Mouse (Mus musculus) bone marrow, adult 2 months (tissue): ENCODE data around the gene Lamp1.

Source experiments
- CTCF ChIP-seq: fragments of 200-500 bp; IDR thresholded peaks from 2 replicates; pipeline ENCODE4 v1.5.1; 2011; ENCODE audit warnings: low read length, control low read depth; ENCODE audit not compliant: control insufficient read depth, insufficient read depth
- POLR2A ChIP-seq: fragments of 200-500 bp; IDR thresholded peaks from 2 replicates; pipeline ENCODE4 v1.6.1; 2011; ENCODE audit warnings: low read depth, mild to moderate bottlenecking, control low read depth, low read length, borderline replicate concordance; ENCODE audit not compliant: control insufficient read depth

- TF ChIP-seq POLR2A, result no peak
- no peak for TF ChIP-seq CTCF
Measured at GRCm38 (mm10) chr8:13120882-13121665, 37.9 kb upstream of the Lamp1 start.
